Mouse (Mus musculus) hindbrain, embryonic 13.5 days (tissue): ENCODE measurements around the gene Sh3bp4. TPM values are rescaled to one million over a fixed set of nuclear protein-coding genes. Genes with fewer than 3 reads are reported as not detected.
A peak's percentile ranks its signal among the peaks of the same experiment; 100 is the strongest.

ENCODE experiments used
- ATAC-seq: fragments of 200-750 bp; cut with Nextera tagmentation; 2 replicates; pipeline ENCODE4 v1.8.0; 2017; ENCODE audit warnings: moderate TSS enrichment; ENCODE audit not compliant: low FRiP score
- H3K27ac ChIP-seq: fragments of 300-500 bp; sonication (generic); 2 replicates; pipeline ENCODE4 v1.5.1; 2015; ENCODE audit warnings: inconsistent platforms, mild to moderate bottlenecking, moderate library complexity
- H3K27me3 ChIP-seq: fragments of 300-500 bp; sonication (generic); 2 replicates; pipeline ENCODE4 v1.6.1; 2015; ENCODE audit warnings: mild to moderate bottlenecking, inconsistent platforms
- H3K36me3 ChIP-seq: fragments of 300-500 bp; sonication (generic); 2 replicates; pipeline ENCODE4 v1.6.1; 2015; ENCODE audit warnings: mild to moderate bottlenecking, inconsistent platforms
- H3K4me1 ChIP-seq: fragments of 300-500 bp; sonication (generic); replicated peaks from 2 replicates; pipeline ENCODE4 v1.6.1; 2015; ENCODE audit warnings: inconsistent platforms
- H3K4me2 ChIP-seq: fragments of 300-500 bp; sonication (generic); 2 replicates; pipeline ENCODE4 v1.6.1; 2015; ENCODE audit warnings: inconsistent platforms, mild to moderate bottlenecking, moderate library complexity
- H3K4me3 ChIP-seq: fragments of 300-500 bp; sonication (generic); 2 replicates; pipeline ENCODE4 v1.5.1; 2015; ENCODE audit warnings: mild to moderate bottlenecking, inconsistent platforms
- H3K9ac ChIP-seq: fragments of 300-500 bp; sonication (generic); 2 replicates; pipeline ENCODE4 v1.6.1; 2015; ENCODE audit warnings: mild to moderate bottlenecking, inconsistent platforms
- H3K9me3 ChIP-seq: fragments of 300-500 bp; sonication (generic); 2 replicates; pipeline ENCODE4 v1.6.1; 2016; ENCODE audit warnings: inconsistent platforms
- WGBS: fragments of 180-500 bp; shearing (Covaris S2); methylation state at CpG from one replicate; pipeline ENCODE4 v1.1.7; 2015; 5-methylcytosine and 5-hydroxymethylcytosine counted together
- polyA plus RNA-seq: library from polyadenylated mRNA; unstranded; fragments of >200 nt; fragmentation: Nextera tagmentation; extraction: Ambion mirVana; gene quantifications from 2 replicates; pipeline ENCODE4 v1.2.1, GENCODE M21; 2015

Gene Sh3bp4
- polyA plus RNA-seq, 1 experiment from 2014 or later, result 20.9 TPM

DNA sequence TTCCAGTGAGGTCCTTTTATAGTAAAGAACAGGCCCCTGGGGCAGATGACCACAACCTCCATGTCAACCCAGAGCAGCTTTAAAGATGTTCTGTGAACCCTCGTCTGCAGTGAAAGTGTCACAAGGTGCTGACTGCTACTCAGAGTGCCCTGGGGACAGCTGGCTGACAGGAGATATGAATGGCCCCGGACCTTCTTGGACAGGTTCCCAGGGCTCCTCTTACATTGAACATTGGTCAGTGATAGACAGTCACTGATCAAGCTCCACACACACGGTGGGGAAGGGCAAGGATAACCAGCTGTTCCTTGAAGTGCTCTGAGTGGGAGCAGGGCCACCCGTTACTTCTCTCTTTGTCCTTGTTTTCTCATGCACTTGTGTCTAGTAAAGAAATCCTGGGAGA, 50.1 kb downstream of the Sh3bp4 start:
- no peaks in the 10 kb centered on the region for H3K9me3 ChIP-seq
- H3K4me2 ChIP-seq, result no peak overlapping the region
- peaks cover 44% of the 10 kb centered on the region for H3K4me1 ChIP-seq
- WGBS, result 50% methylated on average over 4 of the region's 4 CpGs
- no peaks in the 10 kb centered on the region for H3K36me3 ChIP-seq
- H3K4me3 ChIP-seq, result no peak overlapping the region
- no peaks in the 10 kb centered on the region for H3K27me3 ChIP-seq
- H3K27ac ChIP-seq, result 0 out of 2 replicates have a peak overlapping the region, but pooled peaks have one; percentile 12
- no peak overlapping the region for H3K9ac ChIP-seq
- no peak for ATAC-seq

DNA sequence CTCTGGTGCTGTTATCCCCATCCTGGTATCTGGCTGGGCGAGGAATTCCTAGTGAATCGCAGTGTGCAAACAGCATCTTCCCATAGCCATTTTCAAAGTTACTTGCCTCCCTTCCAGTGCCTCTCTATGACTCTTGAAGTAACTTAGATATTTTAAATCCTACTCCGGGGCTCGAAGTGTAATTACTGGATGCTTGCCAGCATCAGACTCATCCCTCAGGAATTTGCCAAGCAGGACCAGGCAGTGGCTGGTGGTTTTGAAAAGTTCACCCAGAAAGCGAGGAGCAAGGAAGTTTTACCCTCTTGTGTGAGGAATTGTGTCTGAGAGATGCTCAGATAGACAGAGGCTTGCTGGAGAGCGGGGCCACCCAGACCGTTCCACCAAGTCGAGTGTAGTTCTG, 51.3 kb downstream of the Sh3bp4 start:
- Histone ChIP-seq H3K27me3 (no peaks in the 10 kb centered on the region), H3K9ac (no peak overlapping the region), H3K36me3 (no peaks in the 10 kb centered on the region), H3K4me3 (no peak overlapping the region), H3K9me3 (no peaks in the 10 kb centered on the region), H3K4me2 (no peak overlapping the region), H3K27ac (no peak overlapping the region), H3K4me1 (peaks cover 41% of the 10 kb centered on the region)
- WGBS, result 76% methylated on average over 8 of the region's 8 CpGs
- no peak for ATAC-seq

DNA sequence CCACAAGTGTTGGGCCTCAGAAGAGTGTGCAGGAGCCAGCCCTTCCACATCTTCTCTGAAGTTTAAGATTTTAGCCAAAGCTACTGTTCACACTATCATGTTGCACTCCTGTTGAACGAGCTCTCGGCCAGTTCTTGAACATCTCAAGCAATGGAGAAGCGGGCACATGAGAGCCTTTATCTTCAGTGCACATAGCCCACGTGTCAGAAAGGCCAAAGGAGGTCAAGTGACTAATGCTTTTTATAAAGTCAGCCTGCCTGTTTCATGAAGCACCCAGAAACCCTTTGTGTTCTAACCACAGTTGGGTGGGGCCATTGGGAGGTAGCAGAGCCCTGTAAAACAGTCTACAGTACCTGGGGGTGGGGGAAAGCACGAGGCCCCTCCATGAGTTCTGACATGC, 52.2 kb downstream of the Sh3bp4 start:
- no peak overlapping the region for H3K4me3 ChIP-seq
- no peak overlapping the region for H3K9ac ChIP-seq
- no peaks in the 10 kb centered on the region; the same call in 1 of the 2 replicates for H3K9me3 ChIP-seq
- WGBS, result 73% methylated on average over 5 of the region's 5 CpGs
- peaks cover 33% of the 10 kb centered on the region for H3K4me1 ChIP-seq
- no peak overlapping the region for H3K27ac ChIP-seq
- ATAC-seq, result no peak
- no peaks in the 10 kb centered on the region for H3K27me3 ChIP-seq
- H3K4me2 ChIP-seq, result no peak overlapping the region
- H3K36me3 ChIP-seq, result no peaks in the 10 kb centered on the region

DNA sequence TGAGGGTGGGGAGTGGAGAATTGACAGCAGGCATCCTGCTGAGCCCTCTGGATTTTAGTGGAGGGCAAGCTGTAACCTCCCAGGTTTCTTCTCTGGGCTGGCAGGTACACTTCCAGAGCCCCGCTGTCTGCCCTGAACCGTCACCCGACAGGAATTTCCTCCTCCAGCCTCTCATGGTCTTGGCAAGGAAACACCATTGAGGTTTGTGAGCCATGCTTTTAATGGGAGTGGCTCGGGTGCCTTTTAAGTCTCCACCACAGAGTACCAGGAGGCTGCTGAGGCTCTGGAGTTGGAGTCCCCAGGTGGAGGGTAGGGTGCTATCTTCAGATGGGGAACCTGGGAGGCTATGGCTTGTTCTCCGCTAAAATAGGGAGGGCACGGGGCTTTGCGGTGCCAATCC, 53.9 kb downstream of the Sh3bp4 start:
- H3K4me2 ChIP-seq, result no peak overlapping the region
- no peaks in the 10 kb centered on the region; the same call in 1 of the 2 replicates for H3K9me3 ChIP-seq
- no peak for ATAC-seq
- H3K4me1 ChIP-seq, result peaks cover 27% of the 10 kb centered on the region
- H3K27me3 ChIP-seq, result no peaks in the 10 kb centered on the region
- H3K27ac ChIP-seq, result no peak overlapping the region
- WGBS, result 93% methylated on average over 7 of the region's 7 CpGs
- no peaks in the 10 kb centered on the region for H3K36me3 ChIP-seq
- no peak overlapping the region for H3K4me3 ChIP-seq
- no peak overlapping the region for H3K9ac ChIP-seq

DNA sequence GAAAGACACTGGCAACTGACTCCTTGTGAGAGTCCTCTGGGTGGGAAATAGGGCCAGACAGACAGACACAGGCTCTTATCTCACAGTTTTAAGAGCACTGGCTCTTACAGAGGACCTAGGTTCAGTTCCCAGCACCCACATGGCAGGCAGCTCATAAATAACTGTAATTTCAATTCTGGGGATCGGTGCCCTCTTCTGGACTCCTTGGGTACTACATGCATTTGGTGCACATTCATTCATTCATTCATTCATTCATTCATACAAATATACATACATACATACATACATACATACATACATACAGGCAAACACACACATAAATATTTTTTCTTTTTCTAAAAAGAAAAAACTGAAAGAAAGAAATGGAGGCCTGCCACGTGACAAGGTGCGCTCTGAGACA, 56.9 kb downstream of the Sh3bp4 start:
- Histone ChIP-seq H3K27me3 (no peaks in the 10 kb centered on the region), H3K4me3 (no peak overlapping the region), H3K9me3 (no peaks in the 10 kb centered on the region; the same call in 1 of the 2 replicates), H3K36me3 (no peaks in the 10 kb centered on the region), H3K4me2 (no peak overlapping the region), H3K4me1 (peaks cover 20% of the 10 kb centered on the region), H3K27ac (no peak overlapping the region), H3K9ac (no peak overlapping the region)
- no peak for ATAC-seq
- 96% methylated on average over 3 of the region's 3 CpGs for WGBS

DNA sequence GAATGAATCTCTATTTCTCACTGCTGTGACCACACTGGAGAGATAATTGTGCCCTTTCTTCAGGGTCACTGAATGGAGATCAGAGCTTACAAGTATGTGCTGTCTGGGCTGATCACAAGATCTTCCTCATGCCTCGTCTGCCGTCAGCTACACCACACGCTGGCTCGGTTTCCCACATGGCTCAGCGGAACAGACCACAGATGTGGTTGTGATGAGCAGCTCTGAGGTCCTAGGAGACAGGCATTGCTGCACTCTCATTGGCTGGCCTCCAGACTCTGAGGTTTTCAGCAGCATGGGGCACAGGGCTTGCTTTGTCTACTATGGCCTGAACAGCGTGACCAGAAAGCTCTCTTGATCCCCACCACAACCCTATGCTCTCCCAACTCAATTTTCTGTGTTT, 60.2 kb downstream of the Sh3bp4 start:
- Histone ChIP-seq H3K4me2 (no peak overlapping the region), H3K9ac (no peak overlapping the region), H3K36me3 (no peaks in the 10 kb centered on the region), H3K4me3 (no peak overlapping the region), H3K27ac (0 out of 2 replicates have a peak overlapping the region, but pooled peaks have one; percentile 35), H3K27me3 (no peaks in the 10 kb centered on the region), H3K9me3 (no peaks in the 10 kb centered on the region; the same call in 1 of the 2 replicates), H3K4me1 (peaks cover 37% of the 10 kb centered on the region)
- ATAC-seq, result no peak
- WGBS, result 59% methylated on average over 6 of the region's 6 CpGs

DNA sequence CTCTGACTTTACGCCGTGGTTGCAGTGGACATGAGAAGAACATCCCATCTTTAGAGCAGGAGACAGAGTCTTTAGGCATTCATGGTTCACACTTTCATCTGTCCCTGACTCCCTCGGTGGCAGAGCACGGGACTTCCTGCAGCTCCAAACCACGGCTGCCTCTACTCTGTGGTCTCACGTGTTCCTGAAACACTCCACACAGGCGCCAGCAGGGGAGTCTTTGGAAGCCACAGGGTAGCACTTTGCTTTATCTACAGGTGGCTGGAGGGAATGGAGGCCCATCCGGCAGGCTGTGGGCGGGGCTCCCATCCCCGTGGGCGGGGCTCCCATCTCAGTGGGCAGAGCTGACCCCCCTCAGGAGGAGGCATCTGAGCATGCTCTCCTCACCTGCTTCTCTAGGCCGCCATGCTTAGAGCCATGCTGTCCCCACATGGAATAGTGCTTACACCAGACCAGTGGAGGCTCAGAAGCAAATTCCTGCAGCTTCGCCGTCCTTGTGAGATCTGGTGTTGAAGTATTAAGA, 60.9 kb downstream of the Sh3bp4 start:
- Histone ChIP-seq H3K4me1 (peaks cover 43% of the 10 kb centered on the region), H3K4me3 (no peak overlapping the region), H3K4me2 (no peak overlapping the region), H3K36me3 (no peaks in the 10 kb centered on the region), H3K9me3 (no peaks in the 10 kb centered on the region; the same call in 1 of the 2 replicates), H3K27me3 (no peaks in the 10 kb centered on the region), H3K27ac (no peak overlapping the region), H3K9ac (no peak overlapping the region)
- ATAC-seq, result no peak
- 77% methylated on average over 14 of the region's 14 CpGs for WGBS

DNA sequence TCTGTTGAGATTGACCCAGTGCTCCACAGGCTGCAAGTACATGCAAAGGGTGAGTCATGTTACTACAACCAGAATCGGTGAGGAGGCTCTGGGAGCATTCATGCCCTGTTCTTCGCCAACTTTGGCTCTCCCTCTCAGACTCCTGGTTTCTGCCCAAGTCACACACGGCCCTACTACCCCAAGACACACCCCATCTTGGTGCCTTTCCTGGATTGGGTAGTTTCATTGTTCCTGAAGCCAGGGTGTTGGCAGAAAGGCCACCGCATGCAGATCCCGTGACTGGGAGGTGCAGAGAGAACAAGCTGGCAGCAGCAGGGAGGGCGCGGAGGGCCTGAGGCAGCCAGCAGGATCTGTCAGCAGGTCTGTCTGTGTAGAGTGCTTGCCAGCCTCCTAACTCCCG, 61.5 kb downstream of the Sh3bp4 start:
- Histone ChIP-seq H3K4me1 (peaks cover 49% of the 10 kb centered on the region), H3K27me3 (no peaks in the 10 kb centered on the region), H3K9me3 (no peaks in the 10 kb centered on the region; the same call in 1 of the 2 replicates), H3K4me2 (no peak overlapping the region), H3K27ac (no peak overlapping the region), H3K36me3 (no peaks in the 10 kb centered on the region), H3K9ac (peak overlapping the region; percentile 24; the same call in 1 of the 2 replicates), H3K4me3 (no peak overlapping the region)
- no peak for ATAC-seq
- 83% methylated on average over 8 of the region's 8 CpGs for WGBS

DNA sequence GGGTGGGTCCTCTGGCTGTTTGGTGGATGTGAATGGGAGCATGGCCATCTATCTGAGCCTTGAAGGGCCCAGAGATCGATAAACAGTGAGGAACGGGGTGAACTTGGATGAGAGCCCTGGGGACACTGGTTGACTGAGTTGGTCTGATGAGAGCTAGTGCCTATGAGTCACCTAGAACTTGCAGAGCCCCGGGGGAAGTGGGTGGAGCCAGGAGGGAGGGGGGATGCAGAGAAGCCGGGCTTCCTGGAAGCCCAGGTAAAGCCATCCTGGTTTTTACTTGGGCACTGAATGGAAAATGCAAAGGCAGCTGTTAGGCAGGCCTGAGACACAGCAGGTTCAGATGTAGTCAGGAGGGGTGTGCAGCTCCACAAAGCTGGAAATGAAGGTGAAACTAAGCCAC, 63.1 kb downstream of the Sh3bp4 start:
- Histone ChIP-seq H3K9ac (no peak overlapping the region), H3K36me3 (no peaks in the 10 kb centered on the region), H3K27ac (no peak overlapping the region), H3K4me1 (peaks cover 63% of the 10 kb centered on the region), H3K27me3 (no peaks in the 10 kb centered on the region), H3K4me3 (no peak overlapping the region), H3K9me3 (no peaks in the 10 kb centered on the region), H3K4me2 (no peak overlapping the region)
- ATAC-seq, result no peak
- WGBS, result 86% methylated on average over 4 of the region's 4 CpGs

DNA sequence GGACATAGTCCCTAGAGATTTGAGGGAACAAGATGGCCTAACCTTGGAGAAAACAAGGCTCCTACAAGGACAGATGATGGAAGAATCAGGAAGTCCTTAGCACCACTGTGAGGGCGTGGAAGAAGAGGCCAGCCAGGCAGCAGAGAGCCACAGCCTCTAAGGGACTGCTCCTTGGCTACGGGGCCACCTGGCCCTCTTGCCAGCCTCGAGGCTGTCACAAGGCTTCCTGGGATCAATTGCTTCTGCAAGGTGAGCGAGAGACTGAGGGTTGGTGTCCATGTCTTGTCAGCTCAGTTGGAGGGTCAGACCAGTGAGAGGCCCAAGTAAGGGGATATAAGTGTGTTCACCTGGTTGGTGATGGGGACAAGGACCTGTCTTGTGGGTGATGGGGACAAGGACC, 63.5 kb downstream of the Sh3bp4 start:
- H3K4me1 ChIP-seq, result peaks cover 64% of the 10 kb centered on the region
- H3K27ac ChIP-seq, result no peak overlapping the region
- no peak for ATAC-seq
- no peak overlapping the region for H3K4me2 ChIP-seq
- H3K27me3 ChIP-seq, result no peaks in the 10 kb centered on the region
- no peak overlapping the region for H3K9ac ChIP-seq
- H3K36me3 ChIP-seq, result no peaks in the 10 kb centered on the region
- no peak overlapping the region for H3K4me3 ChIP-seq
- H3K9me3 ChIP-seq, result no peaks in the 10 kb centered on the region
- WGBS, result 90% methylated on average over 4 of the region's 4 CpGs

DNA sequence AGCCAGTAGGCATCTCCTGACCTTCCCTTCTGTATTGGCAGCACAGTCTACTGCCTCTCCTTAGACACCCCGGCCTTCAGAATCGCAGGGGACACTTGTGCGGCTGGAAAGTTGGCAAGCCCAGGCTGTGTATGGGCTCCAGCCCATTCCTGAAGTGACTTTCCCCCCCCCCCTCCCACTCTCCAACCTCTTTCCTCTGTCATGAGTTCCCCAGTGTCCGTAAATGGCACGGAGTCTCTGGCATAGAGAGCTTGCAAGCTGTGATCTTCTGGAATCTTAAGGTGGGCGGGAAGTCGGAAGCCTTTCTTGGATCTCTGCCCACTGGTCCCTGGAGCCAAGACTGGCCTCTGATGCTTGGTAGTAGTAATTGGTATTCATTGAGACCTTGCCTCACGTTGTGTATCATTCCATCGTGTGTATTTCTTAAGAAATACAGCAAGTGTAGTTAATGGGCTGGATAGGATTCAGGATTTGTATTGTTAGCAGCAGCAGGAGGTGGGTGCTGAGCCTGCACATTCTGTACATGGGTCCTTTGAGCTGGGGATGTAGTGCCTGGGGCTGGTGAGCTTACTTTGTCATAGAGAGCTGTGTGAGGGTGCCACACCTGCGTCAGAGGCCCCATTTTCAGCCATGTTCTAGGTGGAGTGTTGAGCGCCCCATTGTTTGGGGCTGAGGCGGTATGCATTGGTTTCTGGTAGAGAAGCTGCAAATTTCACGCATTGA, 66.0 kb downstream of the Sh3bp4 start:
- H3K4me1 ChIP-seq, result peaks cover 55% of the 10 kb centered on the region
- WGBS, result 71% methylated on average over 13 of the region's 13 CpGs
- no peak overlapping the region for H3K4me2 ChIP-seq
- no peak overlapping the region for H3K4me3 ChIP-seq
- H3K9me3 ChIP-seq, result no peaks in the 10 kb centered on the region
- no peaks in the 10 kb centered on the region for H3K27me3 ChIP-seq
- H3K27ac ChIP-seq, result peak overlapping the region; percentile 61
- peak; percentile 40; the same call in 1 of the 2 replicates for ATAC-seq
- peaks cover 16% of the 10 kb centered on the region for H3K36me3 ChIP-seq
- no peak overlapping the region for H3K9ac ChIP-seq

DNA sequence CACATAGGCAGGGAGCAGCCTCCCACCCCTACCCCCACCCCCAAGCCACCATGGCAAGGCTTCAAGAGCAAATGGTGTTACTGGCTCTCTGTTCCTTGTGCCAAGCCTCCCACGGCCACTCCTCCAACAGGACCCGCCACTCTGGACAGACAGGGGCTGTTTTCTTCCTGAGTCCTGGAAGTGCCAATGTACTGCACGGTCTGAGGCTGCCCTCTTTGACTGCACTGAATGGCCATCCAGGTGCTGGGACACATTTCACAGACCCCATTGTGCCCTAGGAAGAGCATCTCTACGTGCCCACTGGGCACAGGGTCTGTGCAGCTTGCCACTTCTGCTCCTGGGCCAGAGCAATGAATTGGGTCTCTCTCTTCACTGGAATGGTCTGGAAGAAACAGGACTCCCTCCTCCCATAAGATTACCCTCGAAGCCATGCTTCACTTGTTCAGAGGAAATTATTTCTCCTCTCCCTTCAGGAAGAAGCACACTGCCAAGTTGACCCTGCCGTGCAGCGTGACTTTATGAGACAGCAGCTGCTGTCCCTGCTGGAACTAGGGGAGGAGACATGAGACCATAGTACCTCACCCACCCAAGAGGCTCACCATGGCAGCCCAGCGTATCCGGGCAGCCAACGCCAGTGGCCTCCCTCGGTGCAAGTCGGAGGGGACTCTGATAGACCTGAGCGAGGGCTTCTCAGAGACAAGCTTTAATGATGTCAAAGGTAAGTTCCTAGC, 67.0 kb downstream of the Sh3bp4 start:
- Histone ChIP-seq H3K4me1 (peaks cover 45% of the 10 kb centered on the region), H3K27ac (peak overlapping the region; percentile 61), H3K9me3 (no peaks in the 10 kb centered on the region), H3K9ac (no peak overlapping the region), H3K4me2 (no peak overlapping the region), H3K4me3 (no peak overlapping the region), H3K36me3 (peaks cover 17% of the 10 kb centered on the region), H3K27me3 (no peaks in the 10 kb centered on the region)
- ATAC-seq, result no peak
- WGBS, result 71% methylated on average over 13 of the region's 13 CpGs
